ENCODE assay signal across 10 mouse cellular contexts in the genomic region with DNA sequence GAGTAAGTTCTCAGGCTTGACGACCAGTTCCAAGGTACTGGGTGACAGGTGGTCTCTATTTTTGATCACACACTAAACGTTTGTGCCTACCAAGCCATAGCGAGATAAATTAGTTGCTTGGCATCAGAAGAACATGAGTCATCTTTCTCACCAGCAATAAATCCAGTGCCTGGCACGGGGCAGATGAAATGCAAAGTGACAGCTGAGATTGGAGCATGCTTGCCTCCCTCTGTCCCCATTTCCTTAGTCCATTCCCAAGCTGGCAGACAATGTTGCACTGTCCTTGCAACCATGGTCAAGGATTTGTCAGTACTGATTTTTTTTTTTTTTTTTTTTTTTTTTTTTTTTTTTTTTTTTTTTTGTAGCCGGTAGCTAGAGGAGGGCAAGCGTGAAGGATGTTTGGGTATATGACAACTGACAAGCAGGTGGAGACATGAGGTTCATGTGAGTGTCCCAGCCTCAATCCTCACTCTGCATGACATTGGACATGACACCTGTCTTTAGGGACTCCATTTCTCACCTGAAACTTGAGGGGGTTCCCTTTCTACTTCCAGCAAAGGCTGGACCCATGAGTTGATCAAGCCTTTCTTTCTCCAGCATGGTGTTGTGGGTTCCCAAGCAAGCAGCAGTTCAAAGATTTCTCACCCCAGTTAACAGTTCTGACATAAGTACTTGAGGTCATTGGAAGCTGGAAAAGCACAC.
DNase-seq lines count a peak whose midpoint lies in the region; ATAC-seq lines count a peak whose summit lies in the region.
"Had no signal": no experiment of that assay in that cellular context is flagged by ENCODE, and none has a peak within 500 bp of the region (broad histone marks: within the 10 kb centered on the region; RNA-seq: fewer than 3 reads in every experiment).

No protein-coding gene starts in this region.

- no peaks in the 10 kb centered on the region for H3K4me1 ChIP-seq in hindbrain, embryonic 14.5 days (replicated peaks; ENCODE audit: control insufficient read depth, insufficient read depth, low read length)

- no peaks in the 10 kb centered on the region for H3K27me3 ChIP-seq in hindbrain, embryonic 14.5 days (ENCODE audit: control insufficient read depth, insufficient read depth, low read length)
- H3K27me3 ChIP-seq: liver, embryonic 12.5 days had no signal

- no peak overlapping the region for H3K4me2 ChIP-seq in hindbrain, embryonic 14.5 days (replicated peaks)
- H3K4me2 ChIP-seq: liver, embryonic 12.5 days had no signal

- 85% methylated on average over 6 of the region's 6 CpGs for WGBS in hindbrain, embryonic 14.5 days

- H3K4me3 ChIP-seq in hindbrain, embryonic 14.5 days (replicated peaks; ENCODE audit: low read length) = no peak overlapping the region
- H3K4me3 ChIP-seq: liver, embryonic 12.5 days had no signal

- H3K9ac ChIP-seq in hindbrain, embryonic 14.5 days = no peak overlapping the region
- H3K9ac ChIP-seq: liver, embryonic 12.5 days had no signal

- ATAC-seq in hindbrain, embryonic 14.5 days (ENCODE audit: low FRiP score) = no peak
- ATAC-seq: liver, embryonic 12.5 days had no signal

- no peaks in the 10 kb centered on the region for H3K36me3 ChIP-seq in hindbrain, embryonic 14.5 days (replicated peaks; ENCODE audit: control insufficient read depth, insufficient read depth)
- H3K36me3 ChIP-seq: liver, embryonic 12.5 days had no signal

- H3K9me3 ChIP-seq in hindbrain, embryonic 14.5 days (ENCODE audit: control insufficient read depth, low read length) = no peaks in the 10 kb centered on the region
- H3K9me3 ChIP-seq: liver, embryonic 12.5 days had no signal

- H3K27ac ChIP-seq in hindbrain, embryonic 14.5 days = no peak overlapping the region
- H3K27ac ChIP-seq: liver, embryonic 12.5 days had no signal

- peak; percentile 8 to 26 for DNase-seq in right cerebral cortex, postnatal 36 days (ENCODE audit: low spot score in 2 of 2)
- DNase-seq in right cerebral cortex, postnatal 25 days = no peak
- DNase-seq in cerebellum, adult 18-20 months = peak; percentile 80 to 92
- DNase-seq in layer of hippocampus, adult 9-10 months (ENCODE audit: low spot score) = peak; percentile 31
- DNase-seq in embryo, embryonic 10 days (ENCODE audit: low spot score) = no peak
- no peak for DNase-seq in hindbrain, embryonic 14.5 days (ENCODE audit: low spot score)
- DNase-seq in liver = no peak
- no peak for DNase-seq in urinary bladder, postnatal 36 days (ENCODE audit: low spot score in 2 of 2)
- DNase-seq: thymus, postnatal 4 days had no signal

Comparison
In these comparisons a context has a peak if more than half of its experiments do, and no peak if none do; other contexts are left out.
1. DNase-seq: peak in right cerebral cortex, postnatal 36 days (2 of 2), cerebellum, adult 18-20 months (2 of 2) and layer of hippocampus, adult 9-10 months (single experiment); none in right cerebral cortex, postnatal 25 days (single experiment), embryo, embryonic 10 days (single experiment), hindbrain, embryonic 14.5 days (single experiment), liver (single experiment) and urinary bladder, postnatal 36 days (0 of 2).